Mouse (Mus musculus): ENCODE results near the gene Myh10. TPM values are rescaled to one million over a fixed set of nuclear protein-coding genes. Genes with fewer than 3 reads are reported as not detected.

Myh10 gene
- polyA plus RNA-seq, 1 experiment from 2014 or later, result 129 TPM

DNA sequence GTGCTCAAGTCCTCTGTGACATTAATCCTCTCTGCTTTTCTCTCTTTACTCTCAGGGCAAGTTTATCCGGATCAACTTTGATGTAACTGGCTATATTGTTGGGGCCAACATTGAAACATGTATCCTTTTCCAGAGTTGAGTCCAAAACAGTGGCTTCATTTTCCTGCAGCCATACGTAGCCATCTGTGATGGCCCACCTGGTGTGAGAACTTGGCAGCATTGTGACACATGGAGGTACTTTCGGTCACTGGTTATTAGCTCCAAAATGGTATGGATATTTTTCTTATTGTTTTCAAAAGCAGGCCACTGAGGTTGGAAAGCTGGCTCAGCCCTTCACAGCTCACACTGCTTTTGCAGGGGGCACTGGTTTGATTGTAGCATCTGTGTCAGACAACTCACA lies 68.3 kb downstream of the Myh10 start:
- no peak overlapping the region for H3K4me2 ChIP-seq (replicated peaks)
- no peaks in the 10 kb centered on the region for H3K9me3 ChIP-seq
- no peak overlapping the region for H3K27ac ChIP-seq
- H3K9ac ChIP-seq, result no peak overlapping the region
- 93% methylated on average over 3 of the region's 3 CpGs for WGBS
- H3K4me3 ChIP-seq, result no peak overlapping the region
- peaks cover 48% of the 10 kb centered on the region for H3K36me3 ChIP-seq
- ATAC-seq (ENCODE audit: low FRiP score, low read depth), result no peak
- H3K27me3 ChIP-seq (replicated peaks), result no peaks in the 10 kb centered on the region
- 0 out of 2 replicates have a peak, but pooled peaks cover 5% of the 10 kb centered on the region for H3K4me1 ChIP-seq

DNA sequence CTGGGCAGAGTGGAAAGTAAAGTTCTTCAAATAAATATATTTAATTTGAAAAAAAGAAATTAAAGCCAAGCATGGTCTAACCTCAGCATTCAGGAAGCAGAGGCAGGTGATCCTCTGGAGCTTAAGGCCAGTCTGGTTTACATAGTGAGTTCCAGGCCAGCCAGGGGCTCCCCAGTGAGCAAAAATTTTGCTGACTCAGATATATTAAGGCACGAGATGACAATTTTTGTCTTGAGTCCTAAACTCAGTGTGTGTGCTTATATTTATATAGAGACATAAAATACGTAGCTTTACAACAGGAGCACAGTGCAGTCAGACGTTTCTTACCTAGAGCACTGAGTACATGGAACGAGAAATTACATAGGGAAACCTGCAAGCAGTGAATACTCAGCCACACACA lies 69.8 kb downstream of the Myh10 start:
- Histone ChIP-seq H3K9ac (no peak overlapping the region), H3K27ac (no peak overlapping the region), H3K4me3 (no peak overlapping the region), H3K4me1 (no peaks in the 10 kb centered on the region), H3K4me2 (replicated peaks) (no peak overlapping the region), H3K9me3 (no peaks in the 10 kb centered on the region), H3K36me3 (peaks cover 63% of the 10 kb centered on the region), H3K27me3 (replicated peaks) (no peaks in the 10 kb centered on the region)
- no peak for ATAC-seq (ENCODE audit: low FRiP score, low read depth)
- 95% methylated on average over 4 of the region's 4 CpGs for WGBS

DNA sequence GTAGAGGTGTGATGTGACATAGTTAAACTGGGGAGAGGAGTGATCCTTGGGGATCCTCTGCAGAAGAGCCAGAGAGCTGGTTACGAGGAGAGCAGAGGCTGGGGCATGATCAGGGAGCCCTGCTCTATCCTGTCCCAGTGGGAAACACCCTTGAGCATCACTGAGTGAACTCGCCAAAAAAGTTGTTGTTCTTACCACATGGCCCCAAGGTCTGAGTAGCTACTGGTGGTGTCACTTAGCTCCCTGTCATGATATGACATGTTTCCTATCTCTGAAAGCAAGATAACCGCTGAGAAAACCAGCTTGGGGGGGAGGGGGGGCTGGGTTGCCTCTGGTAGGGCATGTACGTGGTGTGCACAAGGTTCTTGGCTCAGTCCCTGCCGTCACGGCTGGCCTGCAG lies 70.3 kb downstream of the Myh10 start:
- Histone ChIP-seq H3K4me3 (no peak overlapping the region), H3K9ac (no peak overlapping the region), H3K27ac (no peak overlapping the region), H3K36me3 (peaks cover 67% of the 10 kb centered on the region), H3K4me1 (no peaks in the 10 kb centered on the region), H3K9me3 (no peaks in the 10 kb centered on the region), H3K4me2 (replicated peaks) (no peak overlapping the region), H3K27me3 (replicated peaks) (no peaks in the 10 kb centered on the region)
- ATAC-seq (ENCODE audit: low FRiP score, low read depth), result no peak
- 86% methylated on average over 6 of the region's 6 CpGs for WGBS

DNA sequence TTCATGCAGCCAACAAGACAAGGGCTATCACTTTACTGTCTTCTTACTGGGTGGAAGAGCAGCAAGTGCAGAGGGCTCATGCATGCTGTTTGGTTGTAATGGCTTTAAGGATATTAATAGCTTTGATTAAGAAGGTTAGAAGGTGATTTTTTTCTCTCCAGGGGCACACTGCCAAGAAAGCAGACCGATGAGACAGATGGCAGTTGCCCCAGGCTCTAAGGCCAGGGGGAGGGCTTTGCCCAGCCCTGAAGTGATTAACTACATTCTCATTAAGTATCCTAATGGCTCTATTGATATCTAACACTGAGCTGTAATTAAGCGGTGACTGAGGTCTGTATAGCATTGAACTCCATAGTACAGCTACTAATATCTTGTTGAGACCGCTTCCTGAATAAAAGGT lies 73.3 kb downstream of the Myh10 start:
- no peaks in the 10 kb centered on the region for H3K4me1 ChIP-seq
- H3K27ac ChIP-seq, result no peak overlapping the region
- peaks cover 91% of the 10 kb centered on the region for H3K36me3 ChIP-seq
- H3K27me3 ChIP-seq (replicated peaks), result no peaks in the 10 kb centered on the region
- H3K9ac ChIP-seq, result no peak overlapping the region
- ATAC-seq (ENCODE audit: low FRiP score, low read depth), result peak; percentile 75
- H3K4me3 ChIP-seq, result no peak overlapping the region
- 54% methylated on average over 3 of the region's 3 CpGs for WGBS
- no peaks in the 10 kb centered on the region for H3K9me3 ChIP-seq
- no peak overlapping the region for H3K4me2 ChIP-seq (replicated peaks)

DNA sequence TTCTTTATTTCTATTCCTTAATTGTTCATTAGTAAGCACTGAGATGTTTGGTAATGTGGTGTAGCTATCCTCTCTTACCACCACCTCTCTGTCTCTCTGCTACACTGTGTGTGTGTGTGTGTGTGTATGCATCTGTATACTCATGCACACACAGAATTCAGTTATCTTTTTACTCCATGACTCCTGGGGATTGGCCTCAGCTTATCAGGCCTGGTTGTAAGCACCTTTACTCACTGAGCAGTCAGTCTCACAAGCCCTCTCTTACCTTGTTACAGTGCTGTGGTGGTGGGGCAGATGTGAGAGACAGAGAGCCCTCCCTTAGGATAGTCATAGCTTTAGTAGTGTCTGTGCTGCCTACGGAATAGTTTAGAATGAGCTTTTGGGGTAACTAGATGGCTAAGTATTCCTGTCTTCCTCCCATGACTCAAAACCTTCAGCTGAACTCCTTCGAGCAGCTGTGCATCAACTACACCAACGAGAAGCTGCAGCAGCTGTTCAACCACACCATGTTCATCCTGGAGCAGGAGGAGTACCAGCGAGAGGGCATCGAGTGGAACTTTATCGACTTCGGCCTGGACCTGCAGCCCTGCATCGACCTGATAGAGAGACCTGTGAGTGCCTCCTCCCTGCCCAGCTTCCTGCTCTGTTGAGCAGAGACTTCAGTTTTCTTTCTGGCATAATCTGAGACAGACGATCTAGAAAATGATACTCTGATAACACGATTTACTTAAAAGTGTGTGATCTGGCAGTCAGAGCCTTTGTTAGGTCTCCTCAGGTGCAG lies 76.6 kb downstream of the Myh10 start:
- no peak overlapping the region for H3K4me3 ChIP-seq
- no peak overlapping the region for H3K4me2 ChIP-seq (replicated peaks)
- no peaks in the 10 kb centered on the region for H3K27me3 ChIP-seq (replicated peaks)
- H3K27ac ChIP-seq, result no peak overlapping the region
- H3K36me3 ChIP-seq, result peaks cover 92% of the 10 kb centered on the region
- no peak overlapping the region for H3K9ac ChIP-seq
- no peaks in the 10 kb centered on the region for H3K9me3 ChIP-seq
- H3K4me1 ChIP-seq, result no peaks in the 10 kb centered on the region
- no peak for ATAC-seq (ENCODE audit: low FRiP score, low read depth)
- WGBS, result 96% methylated on average over 10 of the region's 10 CpGs

DNA sequence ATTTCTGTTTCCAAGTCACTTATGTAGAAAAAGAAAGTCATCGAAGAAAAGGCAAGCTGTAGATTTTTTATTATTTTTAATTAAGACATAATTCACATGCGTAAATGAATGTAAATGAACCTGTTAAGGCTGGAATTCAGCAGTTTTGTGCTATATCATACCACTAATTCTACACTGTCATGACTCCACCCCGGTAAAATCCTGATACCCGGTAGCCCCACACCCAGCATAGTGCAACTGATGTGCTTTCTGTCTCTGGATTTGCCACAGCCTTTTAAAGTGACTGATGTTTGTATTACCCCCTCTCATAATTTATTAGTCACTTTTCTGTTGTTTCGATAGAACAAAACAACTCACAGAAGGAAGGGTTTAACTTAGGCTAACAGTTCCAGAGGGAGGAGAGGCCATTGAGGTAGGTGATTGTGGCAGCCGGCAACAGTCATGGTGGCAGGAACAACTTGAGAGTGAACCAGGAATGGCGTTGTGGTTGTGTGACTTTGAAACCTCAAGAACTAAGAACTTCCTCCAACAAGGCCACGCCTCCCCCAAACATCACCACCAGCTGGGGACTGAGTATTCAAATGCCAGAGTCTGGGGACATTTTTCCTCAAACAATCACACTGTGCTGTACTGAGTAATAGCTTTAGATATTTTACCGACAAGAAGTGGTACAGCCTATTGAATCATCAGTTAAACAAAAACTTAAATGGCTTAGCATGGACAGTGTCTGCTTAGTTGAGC lies 78.6 kb downstream of the Myh10 start:
- 91% methylated on average over 9 of the region's 9 CpGs for WGBS
- Histone ChIP-seq H3K9me3 (no peaks in the 10 kb centered on the region), H3K36me3 (peaks cover 90% of the 10 kb centered on the region), H3K4me2 (replicated peaks) (no peak overlapping the region), H3K27ac (no peak overlapping the region), H3K4me1 (no peaks in the 10 kb centered on the region), H3K9ac (no peak overlapping the region), H3K4me3 (no peak overlapping the region), H3K27me3 (replicated peaks) (no peaks in the 10 kb centered on the region)
- ATAC-seq (ENCODE audit: low FRiP score, low read depth), result no peak

DNA sequence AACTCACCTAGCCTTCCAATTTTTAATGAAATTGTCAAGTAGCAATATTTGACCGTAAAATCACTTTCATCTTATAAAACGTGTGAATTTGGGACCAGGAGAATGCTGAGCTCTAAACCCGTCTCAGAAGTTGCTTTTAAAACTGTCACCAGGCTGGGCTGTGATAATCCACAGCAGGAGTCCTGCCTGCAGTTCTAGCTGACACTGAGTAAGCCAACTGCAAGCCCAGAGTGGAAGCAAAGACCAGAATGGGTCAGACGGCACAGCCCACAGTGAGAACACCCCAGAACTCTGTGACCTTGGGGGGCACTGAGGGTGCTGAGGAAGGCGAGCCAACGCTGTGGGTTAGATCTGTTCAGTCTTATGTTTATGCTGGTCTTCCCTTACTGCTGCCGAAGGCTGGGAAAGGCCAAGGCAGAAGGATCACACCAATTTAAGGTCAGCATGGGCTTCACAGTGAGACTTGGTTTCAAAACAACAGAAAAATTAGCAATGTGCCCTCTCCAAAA lies 84.8 kb downstream of the Myh10 start:
- Histone ChIP-seq H3K27me3 (replicated peaks) (no peaks in the 10 kb centered on the region), H3K9ac (no peak overlapping the region), H3K4me1 (peaks cover 7% of the 10 kb centered on the region; the same call in 1 of the 2 replicates), H3K4me3 (no peak overlapping the region), H3K27ac (no peak overlapping the region), H3K4me2 (replicated peaks) (no peak overlapping the region), H3K9me3 (no peaks in the 10 kb centered on the region), H3K36me3 (peaks cover 69% of the 10 kb centered on the region)
- ATAC-seq (ENCODE audit: low FRiP score, low read depth), result no peak
- 89% methylated on average over 7 of the region's 7 CpGs for WGBS

DNA sequence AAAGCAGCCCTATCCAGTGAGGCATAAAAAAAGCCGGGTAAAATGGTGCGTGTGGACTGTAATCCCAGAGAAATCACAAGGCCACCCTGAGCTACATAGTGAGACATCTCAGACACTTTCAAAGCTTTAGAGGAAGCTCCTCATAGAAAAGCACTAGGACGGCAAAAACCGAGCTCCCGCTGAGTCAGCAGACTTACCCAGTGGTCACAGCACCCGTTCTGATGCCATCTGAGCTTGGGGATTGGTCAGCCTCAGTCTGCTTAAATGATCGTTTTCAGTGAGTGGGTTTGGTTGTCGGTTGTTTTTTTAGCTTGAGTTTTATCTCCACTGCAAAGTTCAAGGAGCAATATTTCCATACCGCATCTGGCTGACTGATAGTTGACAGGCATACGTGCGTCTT lies 86.6 kb downstream of the Myh10 start:
- ATAC-seq (ENCODE audit: low FRiP score, low read depth), result no peak

DNA sequence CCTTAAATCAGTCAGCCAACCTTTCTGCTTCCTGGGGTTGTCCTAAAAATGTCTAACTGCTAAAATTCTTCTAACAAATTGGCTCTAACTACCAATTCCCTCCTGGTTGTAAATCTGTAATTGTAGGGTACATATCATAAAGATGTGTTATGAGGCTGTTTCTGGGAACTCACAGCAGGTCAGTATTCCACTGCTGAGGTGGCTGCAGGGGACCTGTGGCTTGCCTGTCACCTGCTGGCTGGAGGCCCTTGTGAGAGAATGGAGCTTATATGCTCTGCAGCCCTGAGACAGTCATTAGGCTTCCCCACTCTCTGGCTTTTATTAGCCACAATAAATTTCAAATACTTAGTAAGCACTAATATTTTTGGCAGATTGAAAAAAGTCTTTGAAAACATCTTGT lies 87.5 kb downstream of the Myh10 start:
- Histone ChIP-seq H3K4me2 (replicated peaks) (no peak overlapping the region), H3K4me1 (peaks cover 7% of the 10 kb centered on the region; the same call in 1 of the 2 replicates), H3K4me3 (no peak overlapping the region), H3K27me3 (replicated peaks) (no peaks in the 10 kb centered on the region), H3K9me3 (no peaks in the 10 kb centered on the region), H3K9ac (no peak overlapping the region), H3K36me3 (peaks cover 69% of the 10 kb centered on the region), H3K27ac (no peak overlapping the region)
- no peak for ATAC-seq (ENCODE audit: low FRiP score, low read depth)

More for the DNA sequence above, 86.6 kb downstream of the Myh10 start:
- Histone ChIP-seq H3K27me3 (replicated peaks) (no peaks in the 10 kb centered on the region), H3K36me3 (peaks cover 70% of the 10 kb centered on the region), H3K9me3 (no peaks in the 10 kb centered on the region), H3K4me2 (replicated peaks) (no peak overlapping the region), H3K9ac (no peak overlapping the region), H3K27ac (no peak overlapping the region), H3K4me1 (peaks cover 7% of the 10 kb centered on the region; the same call in 1 of the 2 replicates), H3K4me3 (no peak overlapping the region)
- WGBS, result 85% methylated on average over 11 of the region's 11 CpGs

DNA sequence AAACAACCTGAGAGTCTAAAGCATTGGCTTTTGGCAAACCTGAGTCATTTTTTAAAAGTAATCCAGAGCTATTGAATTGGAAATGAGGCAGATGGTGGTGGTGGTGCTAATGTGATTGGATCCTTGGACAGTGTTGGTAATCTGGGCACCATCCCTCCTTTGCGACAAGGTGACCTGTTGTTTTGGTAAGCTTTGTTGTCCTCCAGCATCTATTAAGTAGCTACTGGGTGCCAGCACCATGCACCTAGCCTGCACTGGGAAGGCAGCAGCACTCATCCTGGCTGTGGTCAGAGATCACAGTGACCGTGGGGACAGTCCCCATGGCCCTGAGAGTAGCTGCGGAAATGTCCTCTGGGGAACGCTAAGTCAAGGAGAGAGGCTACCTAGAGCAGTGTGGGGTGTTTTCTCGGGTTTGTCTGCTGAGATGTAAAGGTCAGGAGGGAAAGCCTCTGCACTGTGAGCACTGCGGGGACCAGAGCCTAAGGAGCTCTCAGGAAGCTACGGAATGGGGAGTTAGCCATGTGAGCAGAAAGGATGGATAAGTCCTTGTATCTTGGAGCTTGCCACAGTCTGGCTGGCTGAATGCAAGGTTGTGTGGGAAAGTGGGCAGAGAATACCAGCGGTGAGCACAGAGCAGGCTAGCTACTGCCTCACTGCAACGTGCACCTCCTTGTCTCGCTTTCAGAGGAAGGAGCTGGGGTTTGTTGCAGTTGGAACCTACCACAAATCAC lies 88.5 kb downstream of the Myh10 start:
- Histone ChIP-seq H3K36me3 (peaks cover 73% of the 10 kb centered on the region), H3K4me1 (peaks cover 7% of the 10 kb centered on the region; the same call in 1 of the 2 replicates), H3K27me3 (replicated peaks) (no peaks in the 10 kb centered on the region), H3K4me2 (replicated peaks) (no peak overlapping the region), H3K9me3 (no peaks in the 10 kb centered on the region), H3K4me3 (no peak overlapping the region), H3K9ac (no peak overlapping the region), H3K27ac (no peak overlapping the region)
- no peak for ATAC-seq (ENCODE audit: low FRiP score, low read depth)
- WGBS, result 85% methylated on average over 10 of the region's 10 CpGs

DNA sequence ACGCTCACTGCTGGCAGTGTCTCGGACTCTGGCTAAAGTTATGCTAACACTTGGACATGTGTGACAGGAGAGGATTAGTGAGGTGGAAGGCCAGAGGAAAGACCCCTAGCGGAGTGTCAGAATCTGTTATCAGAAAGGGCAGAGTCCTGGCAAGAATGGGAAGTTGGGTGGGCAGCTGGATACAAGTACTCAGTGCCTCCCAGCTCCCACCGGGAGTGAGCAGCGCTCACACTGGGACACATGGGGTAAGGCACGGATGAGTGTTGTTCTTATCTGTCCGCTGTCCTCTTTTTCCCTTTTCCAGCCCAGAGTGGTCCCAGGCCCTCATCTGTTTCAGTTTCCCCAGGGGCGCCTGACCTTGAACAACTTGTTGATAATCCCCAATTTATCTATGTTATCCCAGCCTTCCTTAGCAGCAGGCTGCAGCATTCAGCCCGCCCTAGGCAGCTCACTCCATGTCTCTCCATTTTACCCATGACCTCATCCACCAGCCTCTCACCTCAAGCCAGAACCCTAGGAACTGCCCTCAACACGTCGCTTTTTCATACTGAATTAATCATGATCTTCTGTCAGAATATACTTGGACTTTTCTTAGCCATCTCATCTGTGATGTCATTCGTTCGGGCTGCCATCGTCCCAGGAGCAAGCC lies 89.2 kb downstream of the Myh10 start:
- WGBS, result 92% methylated on average over 14 of the region's 14 CpGs
- Histone ChIP-seq H3K36me3 (peaks cover 74% of the 10 kb centered on the region), H3K9ac (no peak overlapping the region)

More for the DNA sequence above, 89.2 kb downstream of the Myh10 start:
- Histone ChIP-seq H3K4me1 (peaks cover 7% of the 10 kb centered on the region; the same call in 1 of the 2 replicates), H3K27ac (no peak overlapping the region), H3K4me2 (replicated peaks) (no peak overlapping the region), H3K4me3 (no peak overlapping the region), H3K27me3 (replicated peaks) (no peaks in the 10 kb centered on the region), H3K9me3 (no peaks in the 10 kb centered on the region)
- ATAC-seq (ENCODE audit: low FRiP score, low read depth), result no peak

All from neural tube, embryonic 12.5 days (tissue).